Mouse (Mus musculus) cerebellum, postnatal 4 days (tissue): Measurements from ENCODE around the gene Mrps36.
A peak's percentile ranks its signal among the peaks of the same experiment; 100 is the strongest.
"Not testable (repeated sequence)": the region's sequence is repeated elsewhere in the genome, so short reads cannot be mapped to it uniquely, and the experiment has no call there.

Source experiments
- DNase-seq, 2 experiments: peaks; one replicate each; pipeline ENCODE4 v3.0.0; 2022; ENCODE audit warnings: low spot score in 2 of 2, mixed read lengths in 1 of 2

Gene Mrps36

GRCm38 (mm10) chr13:100744036-100744744 lies at the start of gene Mrps36:
Mrps36 (minus strand) TSS chr13:100744659.
- DNase-seq, result peak; percentile 77 to 86

GRCm38 (mm10) chr13:100789083-100789482 lies 44.6 kb upstream of the Mrps36 start:
- DNase-seq, result no peak

GRCm38 (mm10) chr13:100788057-100788456 lies 43.6 kb upstream of the Mrps36 start:
- not testable (repeated sequence) for DNase-seq

GRCm38 (mm10) chr13:100787316-100788010 lies 43.0 kb upstream of the Mrps36 start:
- DNase-seq, result no peak

- DNase-seq, result peak; percentile 88 to 93
Observed at GRCm38 (mm10) chr13:100786414-100786867, 42.0 kb upstream of the Mrps36 start, which contains the start of gene Ccnb1. Ccnb1 (minus strand) TSS chr13:100786570.

GRCm38 (mm10) chr13:100785806-100786413 lies 41.5 kb upstream of the Mrps36 start:
- no peak for DNase-seq

GRCm38 (mm10) chr13:100777491-100777890 lies 33.0 kb upstream of the Mrps36 start:
- DNase-seq, result no peak

GRCm38 (mm10) chr13:100776710-100777109 lies 32.3 kb upstream of the Mrps36 start:
- no peak for DNase-seq

GRCm38 (mm10) chr13:100776056-100776419 lies 31.6 kb upstream of the Mrps36 start:
- DNase-seq, result no peak

GRCm38 (mm10) chr13:100775252-100776055 lies 31.0 kb upstream of the Mrps36 start, which contains the start of gene Cenph:
Cenph (minus strand) TSS chr13:100775899.
- peak; percentile 38 to 64 for DNase-seq

- DNase-seq, result no peak
Observed at GRCm38 (mm10) chr13:100774704-100775103, 30.2 kb upstream of the Mrps36 start.

- DNase-seq, result no peak
Observed at GRCm38 (mm10) chr13:100755329-100755728, 10.9 kb upstream of the Mrps36 start.

- no peak for DNase-seq
Observed at GRCm38 (mm10) chr13:100754186-100754585, 9.7 kb upstream of the Mrps36 start.

- no peak for DNase-seq
Observed at GRCm38 (mm10) chr13:100753011-100753410, 8.6 kb upstream of the Mrps36 start.

- DNase-seq, result no peak
Observed at GRCm38 (mm10) chr13:100752529-100752928, 8.1 kb upstream of the Mrps36 start.

GRCm38 (mm10) chr13:100751402-100751801 lies 6.9 kb upstream of the Mrps36 start:
- no peak for DNase-seq

- no peak for DNase-seq
Observed at GRCm38 (mm10) chr13:100750799-100751198, 6.3 kb upstream of the Mrps36 start.

GRCm38 (mm10) chr13:100748638-100749037 lies 4.2 kb upstream of the Mrps36 start:
- DNase-seq, result no peak

- no peak for DNase-seq
Observed at GRCm38 (mm10) chr13:100746090-100746489, 1.6 kb upstream of the Mrps36 start.

GRCm38 (mm10) chr13:100743346-100744035 lies 968 bp downstream of the Mrps36 start:
- DNase-seq, result no peak

- no peak for DNase-seq
Observed at GRCm38 (mm10) chr13:100742831-100743230, 1.6 kb downstream of the Mrps36 start.
